Mouse (Mus musculus): ENCODE measurements at regions not wholly inside any gene's neighbourhood (a gene's known extent, or its start where the extent isn't known, plus 50 kb on each side); places are given as distances from the start of the nearest gene placed in this dataset.
"Not testable (repeated sequence)": the region's sequence is repeated elsewhere in the genome, so short reads cannot be mapped to it uniquely, and the experiment has no call there.

GRCm38 (mm10) chr9:51668976-51669375 lies 96.2 kb upstream of the Arhgap20 start:
- DNase-seq, result not testable (repeated sequence)

DNA sequence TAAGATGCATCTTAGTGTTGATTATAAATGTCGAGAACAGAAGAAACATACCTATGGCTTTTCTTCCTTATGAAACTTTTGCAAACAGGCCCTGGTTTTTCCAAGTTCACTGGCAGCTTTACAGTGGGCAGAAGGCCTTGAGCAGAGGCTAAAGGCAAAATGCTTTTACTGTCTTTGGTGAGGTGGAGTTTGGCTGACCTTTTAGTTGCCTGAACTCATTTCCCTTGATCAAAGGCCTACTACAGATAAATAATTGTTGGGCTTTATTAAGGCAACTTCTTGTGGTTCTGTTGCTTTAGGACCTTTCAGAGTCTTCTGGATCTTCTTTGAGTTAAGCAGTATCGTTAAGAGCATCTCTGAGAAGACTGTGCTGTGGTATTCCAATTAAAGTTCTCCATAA lies 94.6 kb upstream of the Arhgap20 start:
- no peak for DNase-seq

DNA sequence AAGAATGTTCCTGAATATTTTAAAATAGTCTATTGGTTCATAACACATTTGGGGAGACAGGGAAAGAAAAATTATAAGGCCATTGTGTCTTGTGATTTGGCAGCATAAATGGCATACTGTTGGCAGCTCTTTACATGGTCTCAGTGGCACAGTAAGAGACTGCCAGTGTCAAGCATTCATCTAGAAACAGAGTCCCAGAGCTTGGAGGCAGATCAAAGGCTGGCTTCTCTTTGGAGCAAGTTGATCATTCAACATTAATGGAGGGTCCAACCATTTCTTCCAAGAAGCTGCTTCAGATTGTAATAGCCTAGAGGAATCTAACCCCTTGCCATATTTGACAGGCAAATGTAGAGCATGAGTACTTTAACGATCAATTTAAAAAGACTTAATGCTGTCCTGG lies 78.6 kb upstream of the Arhgap20 start:
- DNase-seq, result no peak

DNA sequence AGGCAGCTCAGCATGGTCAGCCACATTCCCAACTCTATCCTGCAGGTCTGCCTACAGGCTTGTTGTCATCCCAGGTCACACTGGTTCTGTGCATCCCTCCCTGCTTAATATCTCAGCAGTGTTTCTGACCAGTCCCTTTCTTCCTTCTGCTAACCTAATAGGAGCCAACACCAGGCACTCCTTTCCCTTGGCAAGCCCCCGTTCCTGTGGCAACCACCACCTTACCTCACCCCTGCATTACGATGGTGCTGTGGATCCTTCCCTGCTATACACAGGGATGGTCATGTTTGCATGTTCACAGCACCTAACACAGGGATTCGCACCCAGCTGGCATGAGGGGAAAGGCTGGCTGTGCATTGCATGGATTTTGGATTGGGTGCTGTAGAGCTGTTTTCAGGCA lies 50.8 kb upstream of the Arhgap20 start:
- DNase-seq, result no peak

Measured in right cerebral cortex, postnatal 14 days (tissue).